Mouse (Mus musculus) T-cell, adult 66 days (primary cell): ENCODE measurements around the gene Fam171b. TPM values are rescaled to one million over a fixed set of nuclear protein-coding genes. Genes with fewer than 3 reads are reported as not detected.

ENCODE experiments used
- total RNA-seq, 2 experiments: library from RNA; stranded (reverse); gene quantifications; 3 replicates in 1 of 2; 4 replicates in 1 of 2; pipeline ENCODE4 v1.2.4; 2023

Gene Fam171b
- total RNA-seq, result under 1 TPM; 0.58 to 0.86 TPM

GRCm38 (mm10) chr2:83812483-83813272, at the start of gene Fam171b:
Gene Fam171b, plus strand, starts transcription at chr2:83812636.

Other genes starting within 250 kb of the Fam171b start
- 100 to 1,000 TPM; 108 to 114 TPM for gene Zc3h15, start 168.2 kb upstream of the Fam171b start, total RNA-seq
- 10 to 100 TPM; 43.3 to 48.3 TPM for gene Itgav, start 88.2 kb upstream of the Fam171b start, total RNA-seq
- gene Zswim2, start 128.6 kb downstream of the Fam171b start, total RNA-seq, result not detected
- 1 to 10 TPM; 2.8 to 3.5 TPM for gene Gm13698, start 143.1 kb downstream of the Fam171b start, total RNA-seq
- 1 to 10 TPM; 2.8 to 3.5 TPM for gene Gm13693, start 148.9 kb downstream of the Fam171b start, total RNA-seq
- gene Gm13695, start 154.7 kb downstream of the Fam171b start, total RNA-seq, result 1 to 10 TPM in 1 of 2 experiments, not detected in 1; 8.5 TPM
- gene Gm13696, start 160.5 kb downstream of the Fam171b start, total RNA-seq, result 1 to 10 TPM; 2.8 to 3.5 TPM
- 1 to 10 TPM; 2.8 to 3.5 TPM for gene Gm13694, start 166.3 kb downstream of the Fam171b start, total RNA-seq
- 1 to 10 TPM; 2.8 to 3.5 TPM for gene Gm13697, start 172.1 kb downstream of the Fam171b start, total RNA-seq
- 1 to 10 TPM; 2.8 to 3.5 TPM for gene Gm13691, start 177.9 kb downstream of the Fam171b start, total RNA-seq